Mouse (Mus musculus) olfactory bulb, adult 2 months (tissue): ENCODE results near the gene Fbxl12. TPM values are rescaled to one million over a fixed set of nuclear protein-coding genes. Genes with fewer than 3 reads are reported as not detected.
"Not testable (repeated sequence)": the region's sequence is repeated elsewhere in the genome, so short reads cannot be mapped to it uniquely, and the experiment has no call there.

ENCODE experiments used
- H3K27ac ChIP-seq: fragments of 200-500 bp; 2 replicates; pipeline ENCODE4 v1.5.1; 2012; ENCODE audit warnings: low read depth, low read length; ENCODE audit not compliant: insufficient read depth
- H3K4me1 ChIP-seq: fragments of 200-500 bp; 2 replicates; pipeline ENCODE4 v1.6.1; 2012; ENCODE audit warnings: low read length; ENCODE audit not compliant: control insufficient read depth, insufficient read depth
- H3K4me3 ChIP-seq: fragments of 200-500 bp; 2 replicates; pipeline ENCODE4 v1.5.1; 2012; ENCODE audit warnings: mild to moderate bottlenecking, low read depth, low read length, moderate library complexity; ENCODE audit not compliant: insufficient read depth
- CTCF ChIP-seq: fragments of 200-500 bp; IDR thresholded peaks from 2 replicates; pipeline ENCODE4 v1.5.1; 2012; ENCODE audit warnings: low read depth, mild to moderate bottlenecking, low read length, moderate library complexity; ENCODE audit not compliant: insufficient read depth
- POLR2A ChIP-seq: fragments of 200-500 bp; IDR thresholded peaks from 2 replicates; pipeline ENCODE4 v1.6.1; 2012; ENCODE audit warnings: mild to moderate bottlenecking, low read depth, low read length, moderate library complexity; ENCODE audit not compliant: insufficient read depth
- WGBS: fragments of 180-500 bp; shearing (Covaris S2); methylation state at CpG from one replicate; pipeline ENCODE4 v1.1.7; 2018; 5-methylcytosine and 5-hydroxymethylcytosine counted together
- polyA plus RNA-seq: library from polyadenylated mRNA; stranded (reverse); fragments of >200 nt; gene quantifications from 2 replicates; pipeline ENCODE4 v1.2.4, GENCODE M21; 2012; ENCODE audit warnings: low replicate concordance; ENCODE audit not compliant: missing spikeins, insufficient read depth, insufficient read length

Fbxl12 gene
- polyA plus RNA-seq, 1 experiment, result not detected

DNA sequence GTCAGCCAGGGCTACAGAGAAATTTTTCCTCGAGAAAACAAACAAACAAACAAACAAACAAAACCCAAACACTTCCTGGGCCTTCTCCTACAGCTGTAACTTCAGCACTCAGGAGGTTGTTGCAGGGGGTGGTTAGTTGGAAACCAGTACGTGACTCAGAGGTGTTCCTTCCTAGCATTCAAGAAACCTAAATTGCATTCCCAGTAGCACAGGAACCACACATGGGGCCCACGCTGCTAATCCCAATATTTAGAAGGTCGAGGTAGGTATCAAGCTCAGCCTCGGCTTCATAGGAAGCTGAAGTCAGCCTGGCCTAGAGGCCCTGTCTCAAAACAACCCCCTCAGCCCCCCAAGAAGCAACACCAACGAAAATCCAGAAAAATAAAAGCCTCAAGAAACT lies 3.1 kb downstream of the Fbxl12 start:
- Histone ChIP-seq H3K27ac (no peak overlapping the region), H3K4me3 (peak overlapping the region; percentile 80)
- 11% methylated on average over 6 of the region's 6 CpGs for WGBS

GRCm38 (mm10) chr9:20639486-20639885 lies 5.1 kb downstream of the Fbxl12 start:
- Histone ChIP-seq H3K4me1 (peaks cover 17% of the 10 kb centered on the region), H3K4me3 (no peak overlapping the region), H3K27ac (no peak overlapping the region)
- 89% methylated on average over 4 of the region's 4 CpGs for WGBS
- TF ChIP-seq CTCF (no peak), POLR2A (no peak)

More for the DNA sequence above, 3.1 kb downstream of the Fbxl12 start:
- TF ChIP-seq CTCF, result no peak
- no peak for TF ChIP-seq POLR2A
- H3K4me1 ChIP-seq, result peaks cover 17% of the 10 kb centered on the region

DNA sequence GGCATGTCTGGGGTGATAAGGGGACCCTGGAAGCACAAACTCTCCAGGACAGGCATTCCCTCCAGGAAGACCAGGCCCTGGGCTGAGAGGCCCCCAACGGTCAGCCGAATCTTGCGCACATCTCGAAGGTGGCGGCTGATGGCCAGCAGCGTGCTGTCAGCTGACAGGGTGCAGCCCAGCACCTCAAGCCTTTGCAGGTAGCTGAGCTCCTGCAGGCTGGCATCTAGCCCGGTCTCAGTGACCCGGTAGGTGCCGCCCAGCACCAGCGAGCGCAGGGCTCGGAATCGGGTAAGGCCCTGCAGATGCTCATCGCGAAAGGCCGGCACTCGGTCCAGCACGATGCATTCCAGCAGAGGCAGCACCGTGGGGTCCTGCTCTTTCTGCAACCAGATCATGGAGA lies 6.0 kb downstream of the Fbxl12 start:
- no peak for TF ChIP-seq CTCF
- no peak for TF ChIP-seq POLR2A
- Histone ChIP-seq H3K27ac (no peak overlapping the region), H3K4me1 (peaks cover 17% of the 10 kb centered on the region), H3K4me3 (no peak overlapping the region)
- 95% methylated on average over 19 of the region's 19 CpGs for WGBS

GRCm38 (mm10) chr9:20636790-20637189 lies 7.8 kb downstream of the Fbxl12 start:
- TF ChIP-seq CTCF, result no peak
- TF ChIP-seq POLR2A, result no peak
- 79% methylated on average over 2 of the region's 2 CpGs for WGBS
- no peak overlapping the region for H3K4me3 ChIP-seq
- peaks cover 3% of the 10 kb centered on the region for H3K4me1 ChIP-seq
- no peak overlapping the region for H3K27ac ChIP-seq

DNA sequence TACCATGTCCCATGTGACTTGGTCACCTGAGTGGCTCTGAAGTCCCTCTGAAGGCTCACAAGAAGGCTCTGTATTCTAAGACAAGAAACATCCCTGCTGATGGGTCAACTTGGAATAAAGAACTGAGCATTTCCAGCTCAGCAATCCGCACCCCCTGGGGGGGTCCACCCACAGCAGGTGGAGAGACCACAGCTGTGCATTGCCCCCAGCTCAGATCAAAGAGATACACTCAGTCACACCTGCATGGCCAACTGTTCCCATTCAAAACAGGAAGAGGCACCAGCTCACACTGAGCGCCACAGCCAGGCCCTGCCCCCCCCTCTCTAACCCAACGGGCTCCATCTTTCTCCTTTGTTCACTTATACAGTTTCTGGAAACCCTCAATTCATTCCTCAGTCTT lies 8.3 kb downstream of the Fbxl12 start:
- WGBS, result 90% methylated on average over 3 of the region's 3 CpGs
- TF ChIP-seq POLR2A (no peak), CTCF (no peak)
- Histone ChIP-seq H3K4me3 (no peak overlapping the region), H3K4me1 (peaks cover 2% of the 10 kb centered on the region), H3K27ac (no peak overlapping the region)

- WGBS, result 90% methylated on average over 8 of the region's 8 CpGs
- H3K4me1 ChIP-seq, H3K4me3 ChIP-seq, H3K27ac ChIP-seq: not testable (repeated sequence)
Measured at GRCm38 (mm10) chr9:20635676-20636075, 8.9 kb downstream of the Fbxl12 start.

DNA sequence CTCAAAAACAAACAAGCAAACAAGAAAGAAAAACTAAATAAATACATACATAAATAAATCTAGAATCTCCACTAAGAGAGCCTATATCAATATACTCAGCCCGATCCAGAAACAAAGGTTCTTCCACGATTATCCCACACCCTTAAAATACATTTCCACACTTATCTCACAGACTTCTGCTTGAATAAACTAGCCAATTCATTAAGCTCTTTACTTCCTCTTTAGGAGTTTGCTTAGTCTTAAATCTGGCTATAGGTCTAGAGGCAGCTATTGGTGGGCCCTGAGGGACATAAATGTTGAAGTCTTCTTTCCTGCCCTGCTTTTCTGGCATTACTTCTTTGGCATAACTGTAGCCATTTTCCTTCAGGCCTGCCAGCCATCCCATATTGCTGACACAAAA lies 13.2 kb downstream of the Fbxl12 start:
- Histone ChIP-seq H3K4me3 (no peak overlapping the region), H3K27ac (no peak overlapping the region), H3K4me1 (no peaks in the 10 kb centered on the region; the same call in 1 of the 2 replicates)
- TF ChIP-seq CTCF, result no peak
- no peak for TF ChIP-seq POLR2A
- 90% methylated on average over 2 of the region's 2 CpGs for WGBS

DNA sequence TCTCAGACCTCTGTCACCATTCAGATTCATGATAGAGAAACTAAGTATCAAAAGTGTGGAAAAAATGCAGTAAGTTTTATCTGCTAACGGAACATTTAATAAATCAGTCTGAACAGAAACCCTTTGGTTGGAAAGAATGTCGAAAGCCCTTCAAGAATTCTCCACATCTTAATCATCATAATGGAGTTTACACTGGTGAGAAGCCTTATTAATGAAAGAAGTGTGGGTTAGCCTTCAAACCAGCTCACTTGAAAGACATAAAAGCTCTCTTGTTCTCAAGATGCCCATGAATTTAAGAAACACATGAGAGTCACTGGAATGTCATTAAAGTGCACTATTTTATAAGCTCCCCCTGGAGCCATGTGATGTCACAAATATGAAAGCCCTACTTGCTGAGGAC lies 27.9 kb downstream of the Fbxl12 start:
- Histone ChIP-seq H3K4me1 (no peaks in the 10 kb centered on the region), H3K27ac (no peak overlapping the region), H3K4me3 (no peak overlapping the region)
- no peak for TF ChIP-seq POLR2A
- TF ChIP-seq CTCF, result no peak
- WGBS, result 81% methylated on average over 2 of the region's 2 CpGs

DNA sequence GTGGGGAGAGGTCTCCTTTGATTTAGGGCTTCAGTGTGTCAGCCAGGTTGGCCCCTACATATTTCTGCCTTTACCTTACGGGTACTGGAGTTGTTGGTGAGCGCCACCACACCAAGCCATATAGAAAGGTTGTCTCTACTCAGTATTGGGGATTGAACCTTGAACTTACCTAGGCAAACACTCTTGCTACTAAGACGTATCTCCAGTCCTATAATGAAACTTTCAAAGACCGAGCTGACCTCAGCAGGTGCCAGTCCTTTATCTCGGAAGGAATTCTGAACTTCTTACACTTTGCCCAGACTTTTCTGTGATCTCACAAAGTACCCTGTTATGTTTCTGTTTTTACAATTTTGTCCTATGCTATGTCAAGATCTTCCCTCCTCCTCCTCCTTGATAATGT lies 32.6 kb downstream of the Fbxl12 start:
- Histone ChIP-seq H3K27ac (no peak overlapping the region), H3K4me3 (no peak overlapping the region), H3K4me1 (no peaks in the 10 kb centered on the region)
- TF ChIP-seq CTCF (no peak), POLR2A (no peak)
- 81% methylated on average over 5 of the region's 5 CpGs for WGBS

GRCm38 (mm10) chr9:20609831-20610464 lies 34.6 kb downstream of the Fbxl12 start:
- TF ChIP-seq POLR2A (no peak), CTCF (no peak)
- Histone ChIP-seq H3K4me3 (no peak overlapping the region), H3K27ac (no peak overlapping the region), H3K4me1 (no peaks in the 10 kb centered on the region)
- WGBS, result 81% methylated on average over 5 of the region's 5 CpGs
